Mouse (Mus musculus) kidney, embryonic 14.5 days (tissue): Measurements from ENCODE around the gene Pard3. TPM values are rescaled to one million over a fixed set of nuclear protein-coding genes. Genes with fewer than 3 reads are reported as not detected.

Source experiments
- ATAC-seq: fragments of 200-750 bp; cut with Nextera tagmentation; 2 replicates; pipeline ENCODE4 v1.8.0; 2017; ENCODE audit warnings: moderate number of reproducible peaks, mild to moderate bottlenecking, moderate TSS enrichment, moderate library complexity; ENCODE audit not compliant: low FRiP score, low TSS enrichment
- H3K27ac ChIP-seq: fragments of 300-500 bp; sonication (generic); 2 replicates; pipeline ENCODE4 v1.5.1; 2014; ENCODE audit warnings: low read depth, mild to moderate bottlenecking, low read length, moderate library complexity, mixed read lengths
- H3K27me3 ChIP-seq: fragments of 300-500 bp; sonication (generic); 2 replicates; pipeline ENCODE4 v1.6.1; 2014; ENCODE audit warnings: mild to moderate bottlenecking, low read length; ENCODE audit not compliant: control insufficient read depth, insufficient read depth
- H3K36me3 ChIP-seq: fragments of 300-500 bp; sonication (generic); 2 replicates; pipeline ENCODE4 v1.6.1; 2014; ENCODE audit warnings: low read length, mixed read lengths; ENCODE audit not compliant: control insufficient read depth, insufficient read depth
- H3K4me1 ChIP-seq: fragments of 300-500 bp; sonication (generic); 2 replicates; pipeline ENCODE4 v1.6.1; 2014; ENCODE audit warnings: low read length, mixed read lengths; ENCODE audit not compliant: control insufficient read depth, insufficient read depth
- H3K4me2 ChIP-seq: fragments of 300-500 bp; sonication (generic); replicated peaks from 2 replicates; pipeline ENCODE4 v1.6.1; 2014; ENCODE audit warnings: low read depth, mild to moderate bottlenecking, low read length
- H3K4me3 ChIP-seq: fragments of 300-500 bp; sonication (generic); 2 replicates; pipeline ENCODE4 v1.5.1; 2014; ENCODE audit warnings: mild to moderate bottlenecking, low read length
- H3K9ac ChIP-seq: fragments of 300-500 bp; sonication (generic); 2 replicates; pipeline ENCODE4 v1.6.1; 2014; ENCODE audit warnings: low read depth, mild to moderate bottlenecking, low read length, moderate library complexity
- H3K9me3 ChIP-seq: fragments of 300-500 bp; sonication (generic); 2 replicates; pipeline ENCODE4 v1.6.1; 2016; ENCODE audit warnings: low read length; ENCODE audit not compliant: control insufficient read depth
- WGBS: fragments of 180-500 bp; shearing (Covaris S2); extraction: QIAGEN DNeasy Blood & Tissue Kit; methylation state at CpG from one replicate; pipeline ENCODE4 v1.1.7; 2014; 5-methylcytosine and 5-hydroxymethylcytosine counted together
- polyA plus RNA-seq: library from polyadenylated mRNA; unstranded; fragments of >200 nt; fragmentation: Nextera tagmentation; extraction: Ambion mirVana; gene quantifications from 2 replicates; pipeline ENCODE4 v1.2.1, GENCODE M21; 2014

Gene Pard3
- polyA plus RNA-seq, 1 experiment from 2014 or later = 36.9 TPM

DNA sequence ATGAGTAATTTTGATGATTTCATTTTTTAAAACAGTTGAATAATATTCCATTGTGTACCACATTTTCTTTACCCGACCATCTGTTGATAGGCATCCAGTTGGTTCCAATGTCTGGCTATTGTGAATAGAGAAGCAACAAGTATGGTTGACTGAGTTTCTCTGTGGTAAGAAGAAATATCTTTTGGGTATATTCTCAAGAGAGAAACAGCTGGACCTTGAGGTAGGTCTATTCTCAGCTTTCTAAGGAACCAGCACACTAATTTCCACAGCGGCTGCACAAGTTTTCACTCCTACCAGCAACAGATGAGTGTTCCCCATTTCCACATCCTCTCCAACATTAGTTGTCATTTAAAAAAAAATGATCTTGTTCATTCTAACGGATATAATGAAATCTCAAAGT, 558.4 kb downstream of the Pard3 start:
- Histone ChIP-seq H3K4me1 (0 out of 2 replicates have a peak, but pooled peaks cover 4% of the 10 kb centered on the region), H3K9ac (no peak overlapping the region), H3K4me2 (no peak overlapping the region), H3K9me3 (no peaks in the 10 kb centered on the region), H3K36me3 (no peaks in the 10 kb centered on the region), H3K27me3 (no peaks in the 10 kb centered on the region), H3K4me3 (no peak overlapping the region), H3K27ac (no peak overlapping the region)
- ATAC-seq = no peak
- 86% methylated on average over 3 of the region's 3 CpGs for WGBS

DNA sequence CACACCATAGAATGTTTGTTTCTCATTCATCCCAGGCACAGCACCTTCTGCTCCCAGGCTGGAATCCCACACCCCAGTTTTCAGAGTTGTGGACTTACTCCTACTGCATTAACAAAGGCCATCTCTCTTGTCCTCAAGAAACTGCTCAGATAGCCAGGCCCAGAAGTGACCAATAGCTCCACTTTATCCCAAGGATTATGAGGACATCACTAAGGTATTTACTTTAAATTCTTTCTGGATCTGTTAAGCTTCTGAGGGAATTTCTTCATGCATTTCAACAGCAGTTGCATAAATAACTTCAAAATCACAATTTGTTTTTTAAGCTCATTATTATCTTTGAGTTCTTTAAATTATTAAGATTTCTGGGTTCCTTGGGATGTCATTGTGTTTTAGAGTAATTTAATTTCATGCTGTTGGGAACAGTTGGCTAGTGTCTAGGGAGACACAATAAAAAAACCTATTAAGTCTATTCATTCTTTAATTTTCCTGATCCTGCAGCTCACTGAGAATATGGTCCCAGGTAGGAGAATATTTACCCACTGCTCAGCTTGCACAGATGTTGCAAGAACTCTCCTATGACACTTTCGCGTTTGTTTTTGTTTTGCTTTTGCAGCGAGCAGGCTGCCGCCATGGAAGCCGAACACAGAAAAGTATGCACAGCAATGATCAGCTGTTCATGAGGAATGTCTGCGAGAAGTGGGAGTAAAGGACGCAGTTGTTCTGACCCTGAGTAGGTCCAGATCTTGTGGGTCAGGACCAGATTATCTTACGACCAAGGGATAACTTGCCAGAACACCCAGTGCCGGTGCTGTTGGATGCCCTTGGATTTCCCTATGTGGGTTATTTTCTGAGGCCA, 574.8 kb downstream of the Pard3 start:
- WGBS = 80% methylated on average over 9 of the region's 9 CpGs
- Histone ChIP-seq H3K4me3 (no peak overlapping the region), H3K9ac (no peak overlapping the region), H3K4me1 (no peaks in the 10 kb centered on the region), H3K27me3 (no peaks in the 10 kb centered on the region), H3K4me2 (no peak overlapping the region), H3K9me3 (no peaks in the 10 kb centered on the region), H3K27ac (no peak overlapping the region), H3K36me3 (no peaks in the 10 kb centered on the region)
- ATAC-seq = no peak

GRCm38 (mm10) chr8:127639088-127639453, 575.4 kb downstream of the Pard3 start:
- no peaks in the 10 kb centered on the region for H3K9me3 ChIP-seq
- H3K27ac ChIP-seq = no peak overlapping the region
- H3K9ac ChIP-seq = no peak overlapping the region
- H3K4me3 ChIP-seq = no peak overlapping the region
- H3K4me2 ChIP-seq = no peak overlapping the region
- ATAC-seq = no peak
- 94% methylated on average over 4 of the region's 4 CpGs for WGBS
- no peaks in the 10 kb centered on the region for H3K27me3 ChIP-seq
- H3K4me1 ChIP-seq = no peaks in the 10 kb centered on the region
- no peaks in the 10 kb centered on the region for H3K36me3 ChIP-seq

GRCm38 (mm10) chr8:127655559-127655958, 591.9 kb downstream of the Pard3 start:
- H3K36me3 ChIP-seq = no peaks in the 10 kb centered on the region
- no peak overlapping the region for H3K4me3 ChIP-seq
- no peaks in the 10 kb centered on the region for H3K9me3 ChIP-seq
- no peak overlapping the region for H3K4me2 ChIP-seq
- H3K27me3 ChIP-seq = no peaks in the 10 kb centered on the region
- no peak overlapping the region for H3K9ac ChIP-seq
- no peak for ATAC-seq
- no peaks in the 10 kb centered on the region for H3K4me1 ChIP-seq
- no peak overlapping the region for H3K27ac ChIP-seq
- 92% methylated on average over 3 of the region's 3 CpGs for WGBS

Other genes starting within 250 kb of the Pard3 start
- 262 and 292 TPM in 2 replicates for gene Tomm20, start 118.0 kb upstream of the Pard3 start, polyA plus RNA-seq
- gene Rbm34, start 92.8 kb upstream of the Pard3 start, polyA plus RNA-seq = 28.7 and 33.0 TPM in 2 replicates